Mouse (Mus musculus): ENCODE results near the gene Lrp2. TPM values are rescaled to one million over a fixed set of nuclear protein-coding genes. Genes with fewer than 3 reads are reported as not detected.

The Lrp2 gene
- polyA plus RNA-seq, 1 experiment: 0.07 TPM

DNA sequence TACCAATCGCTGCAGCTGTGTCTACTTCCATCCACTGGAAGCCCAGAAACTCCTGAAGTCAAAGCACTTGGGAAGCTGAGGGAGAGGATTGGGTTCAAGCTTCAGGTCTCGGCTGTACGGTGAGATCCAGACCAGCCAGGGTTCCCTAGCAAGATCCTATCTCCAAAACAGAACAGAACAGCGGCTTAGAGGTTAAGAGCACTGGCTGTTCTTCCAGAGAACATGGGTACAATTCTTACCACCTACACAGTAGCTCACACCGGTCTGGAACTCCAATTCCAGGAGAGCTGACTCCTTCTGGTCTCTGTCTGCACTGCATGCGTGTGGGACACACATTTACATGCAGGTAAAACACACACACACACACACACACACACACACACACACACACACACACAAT lies 44.0 kb upstream of the Lrp2 start:
- Histone ChIP-seq H3K36me3 (ENCODE audit: control insufficient read depth, insufficient read depth) (no peaks in the 10 kb centered on the region), H3K4me3 (no peak overlapping the region), H3K79me2 (ENCODE audit: control insufficient read depth, insufficient read depth) (no peaks in the 10 kb centered on the region), H3ac (ENCODE audit: control insufficient read depth, insufficient read length) (no peak overlapping the region), H3K4me2 (ENCODE audit: low read depth) (no peak overlapping the region), H3K27me3 (ENCODE audit: control insufficient read depth, insufficient read depth, insufficient read length) (no peaks in the 10 kb centered on the region)
- TF ChIP-seq E2F4 (IDR thresholded peaks at IDR 0.05; ENCODE audit: insufficient read depth) (no peak), MYOG (IDR thresholded peaks at IDR 0.05; ENCODE audit: control insufficient read depth in 1 of 3, insufficient read depth in 1 of 3, insufficient read length in 2 of 3, low read depth in 2 of 3) (no peak), POLR2AphosphoS2 (IDR thresholded peaks at IDR 0.05; ENCODE audit: insufficient read length, low read depth) (no peak), TCF12 (IDR thresholded peaks at IDR 0.05; ENCODE audit: insufficient read depth, poor library complexity, severe bottlenecking) (no peak), MAX (IDR thresholded peaks at IDR 0.05; ENCODE audit: low read depth) (no peak), SRF (IDR thresholded peaks at IDR 0.05; ENCODE audit: control insufficient read depth, insufficient read length, low read depth) (no peak), CEBPB (IDR thresholded peaks at IDR 0.05; ENCODE audit: insufficient read depth, poor library complexity, severe bottlenecking) (no peak)

DNA sequence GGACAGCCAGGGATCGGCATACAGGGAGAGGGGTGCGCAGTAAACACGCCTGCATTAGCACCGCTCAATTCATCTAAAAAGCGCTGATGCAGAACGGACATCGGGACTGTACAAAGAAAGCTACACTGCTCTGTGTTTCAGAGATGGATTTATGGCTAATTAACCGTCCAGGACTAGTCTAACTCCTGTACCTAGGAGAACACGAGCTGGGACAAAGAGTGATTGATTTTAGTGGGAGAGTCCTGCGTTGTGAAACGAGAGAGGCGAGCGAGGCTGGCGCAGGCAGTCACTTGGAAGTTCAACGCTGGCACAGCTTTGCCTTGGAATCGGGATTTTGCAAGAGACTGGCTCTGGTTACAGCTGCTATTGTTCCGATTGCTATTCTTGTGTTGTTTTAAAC lies 43.4 kb upstream of the Lrp2 start:
- no peaks in the 10 kb centered on the region for H3K79me2 ChIP-seq (ENCODE audit: control insufficient read depth, insufficient read depth)
- no peak overlapping the region for H3K4me3 ChIP-seq
- H3K36me3 ChIP-seq (ENCODE audit: control insufficient read depth, insufficient read depth): no peaks in the 10 kb centered on the region
- no peak overlapping the region for H3ac ChIP-seq (ENCODE audit: control insufficient read depth, insufficient read length)
- TF ChIP-seq REST (IDR thresholded peaks at IDR 0.05; ENCODE audit: insufficient read depth, insufficient read length) (no peak), MYOD1 (IDR thresholded peaks at IDR 0.05; ENCODE audit: control insufficient read depth in 1 of 3, insufficient read length in 2 of 3, low read depth in 2 of 3) (no peak), POLR2A (IDR thresholded peaks at IDR 0.05; ENCODE audit: insufficient read length, low read depth) (no peak), MAX (IDR thresholded peaks at IDR 0.05; ENCODE audit: low read depth) (no peak), TCF12 (IDR thresholded peaks at IDR 0.05; ENCODE audit: insufficient read depth, poor library complexity, severe bottlenecking) (no peak), MYOG (IDR thresholded peaks at IDR 0.05; ENCODE audit: control insufficient read depth in 1 of 3, insufficient read depth in 1 of 3, insufficient read length in 2 of 3, low read depth in 2 of 3) (no peak), TCF3 (IDR thresholded peaks at IDR 0.05; ENCODE audit: insufficient read length, low read depth) (no peak), E2F4 (IDR thresholded peaks at IDR 0.05; ENCODE audit: insufficient read depth) (no peak), CEBPB (IDR thresholded peaks at IDR 0.05; ENCODE audit: insufficient read depth, poor library complexity, severe bottlenecking) (no peak), USF1 (IDR thresholded peaks at IDR 0.05; ENCODE audit: low read depth) (no peak), SRF (IDR thresholded peaks at IDR 0.05; ENCODE audit: control insufficient read depth, insufficient read length, low read depth) (no peak)
- no peaks in the 10 kb centered on the region for H3K27me3 ChIP-seq (ENCODE audit: control insufficient read depth, insufficient read depth, insufficient read length)
- H3K4me2 ChIP-seq (ENCODE audit: low read depth): no peak overlapping the region

- no peak for TF ChIP-seq E2F4 (IDR thresholded peaks at IDR 0.05; ENCODE audit: insufficient read depth)
- no peak for TF ChIP-seq CEBPB (IDR thresholded peaks at IDR 0.05; ENCODE audit: insufficient read depth, poor library complexity, severe bottlenecking)
- no peak for TF ChIP-seq TCF12 (IDR thresholded peaks at IDR 0.05; ENCODE audit: insufficient read depth, poor library complexity, severe bottlenecking)
- TF ChIP-seq REST (IDR thresholded peaks at IDR 0.05; ENCODE audit: insufficient read depth, insufficient read length): no peak
- no peak for TF ChIP-seq MYOG (IDR thresholded peaks at IDR 0.05; ENCODE audit: control insufficient read depth in 1 of 3, insufficient read depth in 1 of 3, insufficient read length in 2 of 3, low read depth in 2 of 3)
- no peak for TF ChIP-seq USF1 (IDR thresholded peaks at IDR 0.05; ENCODE audit: low read depth)
- no peak for TF ChIP-seq TCF3 (IDR thresholded peaks at IDR 0.05; ENCODE audit: insufficient read length, low read depth)
- no peak for TF ChIP-seq POLR2A (IDR thresholded peaks at IDR 0.05; ENCODE audit: insufficient read length, low read depth)
- no peak for TF ChIP-seq MYOD1 (IDR thresholded peaks at IDR 0.05; ENCODE audit: control insufficient read depth in 1 of 3, insufficient read length in 2 of 3, low read depth in 2 of 3)
- H3K4me2 ChIP-seq (ENCODE audit: low read depth): no peak overlapping the region
- H3K27me3 ChIP-seq (ENCODE audit: control insufficient read depth, insufficient read depth, insufficient read length): no peaks in the 10 kb centered on the region
- H3K4me3 ChIP-seq: no peak overlapping the region
- H3ac ChIP-seq (ENCODE audit: control insufficient read depth, insufficient read length): no peak overlapping the region
- no peaks in the 10 kb centered on the region for H3K36me3 ChIP-seq (ENCODE audit: control insufficient read depth, insufficient read depth)
- H3K79me2 ChIP-seq (ENCODE audit: control insufficient read depth, insufficient read depth): no peaks in the 10 kb centered on the region
These were observed 33.4 kb upstream of the Lrp2 start for GRCm38 (mm10) chr2:69619286-69619685.

DNA sequence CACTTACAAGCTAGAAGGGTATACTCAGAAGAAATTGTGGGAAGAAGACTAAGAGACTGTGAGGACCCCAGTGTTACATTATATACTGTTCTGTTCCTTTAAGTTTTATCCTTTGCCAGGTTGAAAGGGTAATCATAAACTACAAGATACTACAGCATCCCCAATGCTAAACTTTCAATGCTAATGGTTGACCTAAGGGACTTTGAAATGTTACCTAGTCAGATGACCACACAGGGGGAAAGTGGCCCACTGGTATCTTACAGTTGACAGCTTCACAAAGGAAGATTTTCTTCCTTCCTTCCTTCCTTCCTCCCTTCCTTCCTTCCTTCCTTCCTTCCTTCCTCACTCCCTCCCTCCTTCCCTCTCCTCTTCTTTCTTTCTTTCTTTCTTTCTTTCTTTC lies 32.5 kb upstream of the Lrp2 start:
- H3K4me3 ChIP-seq: no peak overlapping the region
- no peak overlapping the region for H3ac ChIP-seq (ENCODE audit: control insufficient read depth, insufficient read length)
- no peaks in the 10 kb centered on the region for H3K79me2 ChIP-seq (ENCODE audit: control insufficient read depth, insufficient read depth)
- no peaks in the 10 kb centered on the region for H3K27me3 ChIP-seq (ENCODE audit: control insufficient read depth, insufficient read depth, insufficient read length)
- no peak for TF ChIP-seq CEBPB (IDR thresholded peaks at IDR 0.05; ENCODE audit: insufficient read depth, poor library complexity, severe bottlenecking)
- no peak for TF ChIP-seq E2F4 (IDR thresholded peaks at IDR 0.05; ENCODE audit: insufficient read depth)
- no peak for TF ChIP-seq POLR2AphosphoS2 (IDR thresholded peaks at IDR 0.05; ENCODE audit: insufficient read length, low read depth)
- TF ChIP-seq SRF (IDR thresholded peaks at IDR 0.05; ENCODE audit: control insufficient read depth, insufficient read length, low read depth): no peak
- no peak for TF ChIP-seq REST (IDR thresholded peaks at IDR 0.05; ENCODE audit: insufficient read depth, insufficient read length)
- no peaks in the 10 kb centered on the region for H3K36me3 ChIP-seq (ENCODE audit: control insufficient read depth, insufficient read depth)
- no peak overlapping the region for H3K4me2 ChIP-seq (ENCODE audit: low read depth)

DNA sequence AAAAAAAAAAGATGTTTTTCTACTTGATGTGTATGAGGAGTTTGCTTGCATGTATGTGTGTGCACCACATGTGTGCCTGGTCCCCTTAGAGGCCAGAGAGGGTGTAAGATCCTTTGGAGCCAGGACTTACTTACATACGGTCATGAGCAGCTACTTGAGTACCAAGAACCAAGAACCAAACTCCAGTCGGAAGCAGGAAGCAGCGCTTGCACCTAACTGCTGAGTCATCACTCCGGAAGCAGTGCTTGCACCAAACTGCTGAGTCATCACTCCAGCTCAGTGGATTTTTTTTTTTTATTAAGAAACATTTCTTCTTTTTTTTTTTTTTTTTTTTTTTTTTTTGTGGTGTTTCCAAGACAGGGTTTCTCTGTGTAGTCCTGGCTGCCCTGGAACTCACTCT lies 27.4 kb upstream of the Lrp2 start:
- Histone ChIP-seq H3K27me3 (ENCODE audit: control insufficient read depth, insufficient read depth, insufficient read length) (no peaks in the 10 kb centered on the region), H3ac (ENCODE audit: control insufficient read depth, insufficient read length) (no peak overlapping the region), H3K36me3 (ENCODE audit: control insufficient read depth, insufficient read depth) (no peaks in the 10 kb centered on the region), H3K4me3 (no peak overlapping the region), H3K79me2 (ENCODE audit: control insufficient read depth, insufficient read depth) (no peaks in the 10 kb centered on the region), H3K4me2 (ENCODE audit: low read depth) (no peak overlapping the region)
- no peak for TF ChIP-seq REST (IDR thresholded peaks at IDR 0.05; ENCODE audit: insufficient read depth, insufficient read length)
- TF ChIP-seq TCF3 (IDR thresholded peaks at IDR 0.05; ENCODE audit: insufficient read length, low read depth): no peak
- TF ChIP-seq TCF12 (IDR thresholded peaks at IDR 0.05; ENCODE audit: insufficient read depth, poor library complexity, severe bottlenecking): no peak
- no peak for TF ChIP-seq MYOD1 (IDR thresholded peaks at IDR 0.05; ENCODE audit: control insufficient read depth in 1 of 3, insufficient read length in 2 of 3, low read depth in 2 of 3)
- no peak for TF ChIP-seq E2F4 (IDR thresholded peaks at IDR 0.05; ENCODE audit: insufficient read depth)
- no peak for TF ChIP-seq SRF (IDR thresholded peaks at IDR 0.05; ENCODE audit: control insufficient read depth, insufficient read length, low read depth)
- TF ChIP-seq MAX (IDR thresholded peaks at IDR 0.05; ENCODE audit: low read depth): no peak
- TF ChIP-seq POLR2AphosphoS2 (IDR thresholded peaks at IDR 0.05; ENCODE audit: insufficient read length, low read depth): no peak
- no peak for TF ChIP-seq MYOG (IDR thresholded peaks at IDR 0.05; ENCODE audit: control insufficient read depth in 1 of 3, insufficient read depth in 1 of 3, insufficient read length in 2 of 3, low read depth in 2 of 3)
- TF ChIP-seq USF1 (IDR thresholded peaks at IDR 0.05; ENCODE audit: low read depth): no peak
- TF ChIP-seq CEBPB (IDR thresholded peaks at IDR 0.05; ENCODE audit: insufficient read depth, poor library complexity, severe bottlenecking): no peak
- no peak for TF ChIP-seq POLR2A (IDR thresholded peaks at IDR 0.05; ENCODE audit: insufficient read length, low read depth)
